Mouse (Mus musculus) midbrain, embryonic 15.5 days (tissue): Measurements from ENCODE around the gene Shisa8. TPM values are rescaled to one million over a fixed set of nuclear protein-coding genes. Genes with fewer than 3 reads are reported as not detected.

Source experiments
- ATAC-seq: fragments of 200-750 bp; cut with Nextera tagmentation; replicated peaks from 2 replicates; pipeline ENCODE4 v1.8.0; 2017; ENCODE audit warnings: moderate TSS enrichment
- H3K27ac ChIP-seq: fragments of 300-500 bp; sonication (generic); 2 replicates; pipeline ENCODE4 v1.5.1; 2015; ENCODE audit warnings: mild to moderate bottlenecking, inconsistent platforms
- H3K27me3 ChIP-seq: fragments of 300-500 bp; sonication (generic); replicated peaks from 2 replicates; pipeline ENCODE4 v1.6.1; 2015; ENCODE audit warnings: inconsistent platforms
- H3K36me3 ChIP-seq: fragments of 300-500 bp; sonication (generic); replicated peaks from 2 replicates; pipeline ENCODE4 v1.6.1; 2015; ENCODE audit warnings: inconsistent platforms
- H3K4me1 ChIP-seq: fragments of 300-500 bp; sonication (generic); 2 replicates; pipeline ENCODE4 v1.6.1; 2015; ENCODE audit warnings: inconsistent platforms
- H3K4me2 ChIP-seq: fragments of 300-500 bp; sonication (generic); 2 replicates; pipeline ENCODE4 v1.6.1; 2015; ENCODE audit warnings: inconsistent platforms, mild to moderate bottlenecking, moderate library complexity
- H3K4me3 ChIP-seq: fragments of 300-500 bp; sonication (generic); 2 replicates; pipeline ENCODE4 v1.5.1; 2015; ENCODE audit warnings: mild to moderate bottlenecking, inconsistent platforms
- H3K9ac ChIP-seq: fragments of 300-500 bp; sonication (generic); 2 replicates; pipeline ENCODE4 v1.6.1; 2015; ENCODE audit warnings: mild to moderate bottlenecking, inconsistent platforms
- H3K9me3 ChIP-seq: fragments of 300-500 bp; sonication (generic); 2 replicates; pipeline ENCODE4 v1.6.1; 2016; ENCODE audit warnings: inconsistent platforms
- WGBS: fragments of 180-500 bp; shearing (Covaris S2); methylation state at CpG from one replicate; pipeline ENCODE4 v1.1.7; 2015; ENCODE audit warnings: mixed read lengths; 5-methylcytosine and 5-hydroxymethylcytosine counted together
- polyA plus RNA-seq: library from polyadenylated mRNA; unstranded; fragments of >200 nt; fragmentation: Nextera tagmentation; extraction: Ambion mirVana; gene quantifications from 2 replicates; pipeline ENCODE4 v1.2.1, GENCODE M21; 2015

The Shisa8 gene
- polyA plus RNA-seq, 1 experiment from 2014 or later: 1.5 TPM

DNA sequence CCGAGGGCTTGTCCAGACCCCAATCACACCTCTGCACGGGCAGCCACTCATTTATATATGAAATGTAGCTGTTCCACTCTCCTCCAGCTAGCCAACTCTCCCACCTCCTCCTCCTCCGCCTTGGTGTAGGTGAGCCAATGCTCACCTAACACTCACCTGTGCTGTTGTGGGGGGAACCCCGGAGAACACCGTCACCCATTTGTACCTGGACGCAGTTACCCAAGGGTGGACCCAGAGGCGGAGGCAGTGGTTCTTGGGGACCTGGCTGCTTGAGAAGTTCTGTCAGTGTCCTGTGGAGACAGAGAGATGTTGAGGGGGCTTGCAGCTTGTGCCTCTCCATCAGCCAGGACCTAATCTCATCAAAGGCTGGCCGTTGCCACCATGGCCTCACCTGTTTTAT is 4.3 kb downstream of the Shisa8 start:
- H3K9me3 ChIP-seq: no peaks in the 10 kb centered on the region
- no peak for ATAC-seq
- peaks cover 64% of the 10 kb centered on the region for H3K27me3 ChIP-seq
- H3K4me1 ChIP-seq: peaks cover 37% of the 10 kb centered on the region
- peaks cover 8% of the 10 kb centered on the region for H3K36me3 ChIP-seq
- WGBS: 84% methylated on average over 8 of the region's 8 CpGs
- H3K27ac ChIP-seq: no peak overlapping the region
- H3K4me3 ChIP-seq: no peak overlapping the region
- H3K9ac ChIP-seq: no peak overlapping the region
- no peak overlapping the region for H3K4me2 ChIP-seq

DNA sequence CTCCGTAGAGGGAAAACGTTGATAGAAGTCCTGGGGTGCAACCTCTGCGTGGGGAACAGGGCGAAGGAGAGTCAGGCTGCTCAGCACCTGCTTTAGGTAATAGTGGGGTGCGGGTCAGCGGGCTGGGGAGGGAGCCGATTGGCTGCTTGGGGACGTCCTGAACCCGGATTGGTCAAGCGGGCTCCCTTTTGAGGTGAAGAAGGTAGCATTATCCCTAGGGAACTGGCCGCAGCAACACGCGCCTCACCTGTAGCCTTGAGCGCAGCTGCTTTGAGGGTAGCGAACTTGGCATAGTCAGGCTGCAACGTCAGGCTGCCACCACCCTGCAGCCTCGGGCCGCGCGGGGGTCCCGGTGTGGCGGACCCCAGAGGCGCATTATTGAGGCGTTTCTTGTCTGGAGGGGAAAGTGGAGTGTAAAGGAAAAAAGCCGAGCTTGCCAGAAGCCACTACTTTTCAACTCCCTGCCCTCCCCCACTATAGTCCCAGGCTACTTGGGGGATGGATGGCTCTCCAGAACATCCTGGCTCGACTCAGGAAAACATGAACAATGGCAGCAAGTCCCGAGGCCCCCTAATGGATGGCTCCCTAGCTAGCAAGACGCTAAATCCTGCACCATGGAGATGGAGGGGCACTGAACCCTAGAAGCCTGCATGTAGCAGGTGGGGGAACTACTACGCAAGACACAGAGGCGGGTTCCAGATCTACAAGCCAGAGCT is 5.0 kb downstream of the Shisa8 start:
- 14% methylated on average over 30 of the region's 30 CpGs for WGBS
- Histone ChIP-seq H3K4me1 (peaks cover 35% of the 10 kb centered on the region), H3K9me3 (no peaks in the 10 kb centered on the region), H3K4me2 (peak overlapping the region; percentile 19), H3K27me3 (peaks cover 57% of the 10 kb centered on the region), H3K36me3 (peaks cover 15% of the 10 kb centered on the region), H3K9ac (no peak overlapping the region), H3K4me3 (peak overlapping the region; percentile 2; the same call in 1 of the 2 replicates), H3K27ac (no peak overlapping the region)
- no peak for ATAC-seq

GRCm38 (mm10) chr15:82207105-82207459 is 5.5 kb downstream of the Shisa8 start:
- no peak for ATAC-seq
- H3K27me3 ChIP-seq: peaks cover 52% of the 10 kb centered on the region
- WGBS: 17% methylated on average over 34 of the region's 34 CpGs

DNA sequence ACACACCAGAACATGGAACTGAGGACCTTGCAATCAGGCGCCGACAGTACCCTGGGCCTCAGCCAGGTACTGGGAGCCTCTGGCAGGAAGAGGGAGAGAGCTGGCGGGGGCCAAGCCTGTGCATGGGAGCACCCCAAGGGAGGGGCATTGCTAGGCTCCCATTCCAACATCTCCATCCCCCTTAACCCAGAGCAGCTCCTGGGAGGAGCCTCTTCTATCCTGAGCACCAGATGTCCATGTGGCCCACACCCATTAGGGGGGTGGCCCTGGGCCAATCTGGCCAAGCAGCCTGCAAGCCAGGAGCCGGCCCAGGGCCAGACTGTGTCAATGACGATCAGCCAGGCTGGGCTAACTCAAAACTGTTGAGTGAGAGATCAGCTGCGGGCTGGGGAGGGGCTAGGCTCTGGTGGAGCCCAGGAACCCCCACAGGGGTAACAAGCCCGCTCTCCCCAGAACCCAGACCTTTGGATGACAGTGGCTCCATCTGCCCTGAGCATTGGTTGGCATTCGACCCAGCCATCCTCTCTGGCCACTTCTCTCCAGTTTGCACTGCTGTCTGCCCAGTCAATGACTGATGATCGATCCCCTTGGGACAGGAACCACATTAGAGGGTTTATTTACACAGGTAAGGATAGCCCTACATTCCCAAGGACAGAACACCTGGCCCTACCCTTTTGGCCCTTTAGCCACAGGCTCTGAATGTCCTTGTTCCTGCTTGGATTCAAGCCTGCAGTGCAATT is 6.1 kb downstream of the Shisa8 start:
- H3K4me1 ChIP-seq: peaks cover 23% of the 10 kb centered on the region
- H3K4me3 ChIP-seq: 0 out of 2 replicates have a peak overlapping the region, but pooled peaks have one; percentile 2
- H3K4me2 ChIP-seq: no peak overlapping the region
- WGBS: 55% methylated on average over 9 of the region's 9 CpGs
- peaks cover 46% of the 10 kb centered on the region for H3K27me3 ChIP-seq
- peaks cover 18% of the 10 kb centered on the region for H3K36me3 ChIP-seq
- H3K9ac ChIP-seq: no peak overlapping the region
- ATAC-seq: peak; percentile 69
- no peaks in the 10 kb centered on the region for H3K9me3 ChIP-seq
- no peak overlapping the region for H3K27ac ChIP-seq

More at GRCm38 (mm10) chr15:82207105-82207459, 5.5 kb downstream of the Shisa8 start:
- Histone ChIP-seq H3K9me3 (no peaks in the 10 kb centered on the region), H3K9ac (no peak overlapping the region), H3K27ac (no peak overlapping the region), H3K4me1 (peaks cover 29% of the 10 kb centered on the region), H3K4me3 (peak overlapping the region; percentile 2; the same call in 1 of the 2 replicates), H3K4me2 (peak overlapping the region; percentile 19), H3K36me3 (peaks cover 15% of the 10 kb centered on the region)

- Histone ChIP-seq H3K4me1 (peaks cover 21% of the 10 kb centered on the region), H3K9me3 (no peaks in the 10 kb centered on the region), H3K4me2 (no peak overlapping the region), H3K9ac (no peak overlapping the region), H3K27ac (no peak overlapping the region), H3K36me3 (peaks cover 23% of the 10 kb centered on the region), H3K4me3 (no peak overlapping the region), H3K27me3 (peaks cover 29% of the 10 kb centered on the region)
- 61% methylated on average over 10 of the region's 10 CpGs for WGBS
- no peak for ATAC-seq
These were observed 7.8 kb downstream of the Shisa8 start for GRCm38 (mm10) chr15:82204680-82205371.

- H3K36me3 ChIP-seq: peaks cover 33% of the 10 kb centered on the region
- no peaks in the 10 kb centered on the region for H3K9me3 ChIP-seq
- WGBS: 61% methylated on average over 20 of the region's 20 CpGs
- no peak overlapping the region for H3K4me3 ChIP-seq
- peaks cover 21% of the 10 kb centered on the region for H3K4me1 ChIP-seq
- no peak overlapping the region for H3K9ac ChIP-seq
- no peak for ATAC-seq
- H3K27ac ChIP-seq: no peak overlapping the region
- H3K27me3 ChIP-seq: peaks cover 22% of the 10 kb centered on the region
- H3K4me2 ChIP-seq: no peak overlapping the region
These were observed 8.8 kb downstream of the Shisa8 start for GRCm38 (mm10) chr15:82203611-82204351.

DNA sequence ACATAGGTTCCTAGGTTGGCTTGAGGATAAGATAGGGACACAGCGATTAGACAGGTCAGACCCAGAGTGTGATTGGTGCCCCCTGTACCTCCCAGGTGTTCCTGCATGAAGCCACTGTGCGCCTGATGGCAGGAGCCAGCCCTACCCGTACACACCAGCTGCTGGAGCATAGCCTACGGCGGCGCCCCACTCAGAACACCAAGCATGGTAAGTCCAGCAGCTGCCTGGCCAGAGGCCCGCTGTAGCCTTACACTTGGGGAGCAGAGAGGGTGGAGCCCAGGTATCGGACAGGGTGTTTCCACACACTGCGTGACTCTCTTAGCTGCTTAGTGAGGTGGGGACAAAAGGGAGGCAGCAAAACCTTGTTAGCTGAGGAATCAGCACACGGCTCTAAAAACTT is 9.5 kb downstream of the Shisa8 start:
- Histone ChIP-seq H3K4me2 (no peak overlapping the region), H3K27me3 (peaks cover 19% of the 10 kb centered on the region), H3K4me3 (no peak overlapping the region), H3K9me3 (no peaks in the 10 kb centered on the region), H3K27ac (no peak overlapping the region), H3K36me3 (peaks cover 39% of the 10 kb centered on the region), H3K4me1 (peaks cover 21% of the 10 kb centered on the region), H3K9ac (no peak overlapping the region)
- WGBS: 93% methylated on average over 10 of the region's 10 CpGs
- ATAC-seq: no peak

DNA sequence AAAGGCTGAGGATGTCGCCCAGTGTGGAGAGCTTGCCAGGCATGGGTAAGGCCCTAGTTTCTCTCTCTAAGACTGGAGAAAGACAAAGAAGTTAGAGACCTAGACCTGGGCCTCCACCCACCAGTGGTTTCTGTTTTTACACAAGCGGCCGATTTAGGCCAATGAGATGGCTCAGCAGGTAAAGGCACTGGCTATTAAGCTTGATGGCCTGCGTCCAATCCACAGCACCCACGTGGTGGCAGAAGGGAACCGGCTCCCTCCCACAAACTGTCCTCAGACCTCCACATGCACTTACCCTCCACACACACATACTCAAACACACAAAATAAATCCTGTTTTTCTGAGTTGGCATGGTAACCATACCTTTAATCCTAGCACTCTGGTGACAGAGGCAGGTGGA is 10.5 kb downstream of the Shisa8 start:
- no peak overlapping the region for H3K9ac ChIP-seq
- H3K4me2 ChIP-seq: no peak overlapping the region
- H3K36me3 ChIP-seq: peaks cover 39% of the 10 kb centered on the region
- peaks cover 12% of the 10 kb centered on the region for H3K27me3 ChIP-seq
- H3K27ac ChIP-seq: no peak overlapping the region
- H3K4me1 ChIP-seq: peaks cover 12% of the 10 kb centered on the region
- H3K9me3 ChIP-seq: no peaks in the 10 kb centered on the region
- 92% methylated on average over 6 of the region's 6 CpGs for WGBS
- no peak overlapping the region for H3K4me3 ChIP-seq
- ATAC-seq: no peak

- Histone ChIP-seq H3K9me3 (no peaks in the 10 kb centered on the region), H3K4me3 (no peak overlapping the region), H3K27me3 (no peaks in the 10 kb centered on the region), H3K4me1 (no peaks in the 10 kb centered on the region), H3K36me3 (peaks cover 59% of the 10 kb centered on the region), H3K27ac (no peak overlapping the region), H3K4me2 (no peak overlapping the region), H3K9ac (no peak overlapping the region)
- 89% methylated on average over 12 of the region's 12 CpGs for WGBS
- ATAC-seq: no peak
These were observed 13.1 kb downstream of the Shisa8 start for GRCm38 (mm10) chr15:82199546-82199945.

DNA sequence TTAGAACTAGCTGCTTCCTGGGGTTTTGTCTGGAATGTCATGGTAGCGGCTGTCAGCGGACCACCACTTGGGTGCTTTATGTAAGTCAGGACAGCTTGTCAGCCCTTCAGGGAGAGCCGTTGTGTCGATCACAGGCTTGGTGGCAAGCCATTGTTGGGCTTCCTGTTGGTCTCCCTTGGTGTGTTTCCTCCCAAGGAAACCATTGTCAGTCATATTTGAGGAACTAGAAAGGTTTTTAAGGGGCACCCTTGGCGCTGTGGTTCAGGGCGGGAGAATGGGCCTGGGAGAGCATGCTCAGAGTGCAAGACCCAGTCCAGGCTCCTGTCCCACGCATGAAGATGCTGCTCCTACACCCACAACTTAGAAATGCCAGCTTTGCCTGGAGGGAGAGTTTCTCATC is 14.3 kb downstream of the Shisa8 start:
- no peaks in the 10 kb centered on the region for H3K27me3 ChIP-seq
- H3K36me3 ChIP-seq: peaks cover 63% of the 10 kb centered on the region
- H3K4me2 ChIP-seq: no peak overlapping the region
- no peaks in the 10 kb centered on the region for H3K9me3 ChIP-seq
- no peak overlapping the region for H3K4me3 ChIP-seq
- H3K9ac ChIP-seq: no peak overlapping the region
- no peak for ATAC-seq
- 87% methylated on average over 7 of the region's 7 CpGs for WGBS
- no peak overlapping the region for H3K27ac ChIP-seq
- no peaks in the 10 kb centered on the region for H3K4me1 ChIP-seq

- H3K4me3 ChIP-seq: no peak overlapping the region
- H3K9me3 ChIP-seq: no peaks in the 10 kb centered on the region
- H3K27ac ChIP-seq: no peak overlapping the region
- H3K27me3 ChIP-seq: no peaks in the 10 kb centered on the region
- H3K4me2 ChIP-seq: no peak overlapping the region
- 95% methylated on average over 11 of the region's 11 CpGs for WGBS
- no peaks in the 10 kb centered on the region for H3K4me1 ChIP-seq
- ATAC-seq: no peak
- H3K36me3 ChIP-seq: peaks cover 63% of the 10 kb centered on the region
- H3K9ac ChIP-seq: no peak overlapping the region
These were observed 14.7 kb downstream of the Shisa8 start for GRCm38 (mm10) chr15:82197937-82198336.

DNA sequence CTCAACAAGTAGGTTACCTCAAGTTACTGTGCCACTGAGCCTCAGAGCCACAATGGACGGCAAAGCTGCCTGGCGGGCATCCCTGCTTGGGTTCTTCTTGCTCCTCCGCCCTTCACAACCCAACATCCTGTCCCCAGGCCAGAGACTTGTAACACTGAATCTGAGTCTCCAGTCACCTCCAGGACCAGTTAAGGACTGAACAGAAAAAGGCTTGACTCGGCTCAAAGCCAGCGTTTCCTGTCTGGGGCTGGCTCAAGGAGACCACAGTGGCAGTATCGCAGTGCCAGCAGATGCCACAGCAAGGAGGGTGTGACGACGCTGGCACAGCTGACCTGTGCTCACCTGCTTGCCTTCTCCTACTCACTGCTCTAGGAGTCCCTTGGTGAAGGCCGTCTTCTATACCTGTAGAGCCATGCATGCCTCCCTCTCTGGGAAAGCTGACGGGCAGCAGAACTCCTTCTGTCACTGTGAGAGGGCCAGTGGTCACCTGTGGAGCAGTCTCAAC is 15.3 kb downstream of the Shisa8 start:
- Histone ChIP-seq H3K36me3 (peaks cover 67% of the 10 kb centered on the region), H3K27me3 (no peaks in the 10 kb centered on the region), H3K27ac (no peak overlapping the region), H3K9ac (no peak overlapping the region), H3K4me1 (no peaks in the 10 kb centered on the region), H3K4me3 (no peak overlapping the region), H3K9me3 (no peaks in the 10 kb centered on the region), H3K4me2 (no peak overlapping the region)
- no peak for ATAC-seq
- 94% methylated on average over 10 of the region's 10 CpGs for WGBS
